Mouse (Mus musculus) lung, embryonic 16.5 days (tissue): ENCODE data around the gene Lrrc23. TPM values are rescaled to one million over a fixed set of nuclear protein-coding genes. Genes with fewer than 3 reads are reported as not detected.
A peak's percentile ranks its signal among the peaks of the same experiment; 100 is the strongest.

Experiments used
- ATAC-seq: fragments of 200-750 bp; cut with Nextera tagmentation; 2 replicates; pipeline ENCODE4 v1.8.0; 2017; ENCODE audit warnings: low read depth, mild to moderate bottlenecking, moderate library complexity
- H3K27ac ChIP-seq: fragments of 300-500 bp; sonication (generic); 2 replicates; pipeline ENCODE4 v1.5.1; 2014; ENCODE audit warnings: mild to moderate bottlenecking, control low read depth, low read length
- H3K27me3 ChIP-seq: fragments of 300-500 bp; sonication (generic); 2 replicates; pipeline ENCODE4 v1.6.1; 2014; ENCODE audit warnings: low read depth, low read length, mixed read lengths; ENCODE audit not compliant: control insufficient read depth, insufficient read depth
- H3K36me3 ChIP-seq: fragments of 300-500 bp; sonication (generic); 2 replicates; pipeline ENCODE4 v1.6.1; 2014; ENCODE audit warnings: low read length; ENCODE audit not compliant: control insufficient read depth, insufficient read depth
- H3K4me1 ChIP-seq: fragments of 300-500 bp; sonication (generic); replicated peaks from 2 replicates; pipeline ENCODE4 v1.6.1; 2014; ENCODE audit warnings: low read length, mixed read lengths; ENCODE audit not compliant: control insufficient read depth, insufficient read depth
- H3K4me2 ChIP-seq: fragments of 300-500 bp; sonication (generic); 2 replicates; pipeline ENCODE4 v1.6.1; 2014; ENCODE audit warnings: low read depth, low read length, control low read depth
- H3K4me3 ChIP-seq: fragments of 300-500 bp; sonication (generic); 2 replicates; pipeline ENCODE4 v1.5.1; 2014; ENCODE audit warnings: mild to moderate bottlenecking, low read length, control low read depth
- H3K9ac ChIP-seq: fragments of 300-500 bp; sonication (generic); 2 replicates; pipeline ENCODE4 v1.6.1; 2014; ENCODE audit warnings: low read length, control low read depth
- H3K9me3 ChIP-seq: fragments of 300-500 bp; sonication (generic); 2 replicates; pipeline ENCODE4 v1.6.1; 2016; ENCODE audit warnings: low read length; ENCODE audit not compliant: control insufficient read depth
- WGBS: fragments of 180-500 bp; shearing (Covaris S2); extraction: QIAGEN DNeasy Blood & Tissue Kit; methylation state at CpG from one replicate; pipeline ENCODE4 v1.1.7; 2014; 5-methylcytosine and 5-hydroxymethylcytosine counted together
- polyA plus RNA-seq: library from polyadenylated mRNA; unstranded; fragments of >200 nt; fragmentation: Nextera tagmentation; extraction: Ambion mirVana; gene quantifications from 2 replicates; pipeline ENCODE4 v1.2.1, GENCODE M21; 2015

The Lrrc23 gene
- polyA plus RNA-seq, 1 experiment from 2014 or later: 34.0 TPM

DNA sequence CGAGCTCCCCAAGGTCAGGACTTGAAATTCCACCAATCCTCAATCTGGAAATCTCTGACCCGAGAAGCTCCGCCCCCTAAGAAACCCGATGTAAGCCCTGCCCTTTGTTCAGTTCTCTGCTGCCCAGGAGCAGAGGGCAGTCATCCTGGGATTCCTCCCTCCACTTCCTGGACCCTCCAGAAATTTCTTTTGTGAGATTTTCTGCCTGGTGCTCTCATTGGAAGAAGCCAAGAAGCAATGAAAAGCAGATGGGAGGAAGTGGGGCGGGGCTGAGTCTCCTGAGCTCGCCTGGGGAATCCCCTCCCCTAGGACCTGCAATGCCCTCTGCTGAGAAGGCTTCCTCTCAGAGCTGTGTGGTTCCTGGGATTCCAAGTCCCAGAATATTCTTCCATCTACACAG, 2.9 kb upstream of the Lrrc23 start:
- Histone ChIP-seq H3K9ac (peak overlapping the region; percentile 34; the same call in 1 of the 2 replicates), H3K4me2 (peak overlapping the region; percentile 46), H3K4me1 (peaks cover 9% of the 10 kb centered on the region; the same call in 1 of the 2 replicates), H3K27me3 (peaks cover 2% of the 10 kb centered on the region; the same call in 1 of the 2 replicates), H3K36me3 (no peaks in the 10 kb centered on the region), H3K4me3 (peak overlapping the region; percentile 39), H3K9me3 (no peaks in the 10 kb centered on the region), H3K27ac (no peak overlapping the region; the same call in 1 of the 2 replicates)
- peak; percentile 42; the same call in 1 of the 2 replicates for ATAC-seq
- WGBS: 17% methylated on average over 6 of the region's 6 CpGs

DNA sequence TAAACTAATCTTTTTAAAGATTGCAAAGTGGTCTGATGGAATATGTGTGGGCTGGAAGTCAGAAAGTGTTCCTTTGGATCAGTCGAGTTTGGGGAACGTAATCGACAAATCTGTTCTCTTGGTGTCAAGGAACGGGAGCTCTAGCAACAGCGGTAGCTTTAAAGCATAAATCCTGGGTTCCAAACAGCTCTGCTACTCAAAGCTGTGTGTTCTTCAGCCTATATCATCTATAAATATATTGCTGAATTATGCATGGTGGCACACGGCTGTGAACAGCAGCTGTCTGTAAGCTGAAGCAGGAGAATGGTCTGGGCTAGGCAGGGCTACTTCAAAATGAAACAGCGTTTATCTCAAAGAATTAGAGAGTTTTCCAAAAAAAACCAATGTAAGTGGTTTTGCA, 1.4 kb upstream of the Lrrc23 start:
- Histone ChIP-seq H3K9me3 (no peaks in the 10 kb centered on the region), H3K4me2 (no peak overlapping the region), H3K9ac (no peak overlapping the region), H3K36me3 (no peaks in the 10 kb centered on the region), H3K27ac (no peak overlapping the region), H3K4me3 (no peak overlapping the region), H3K27me3 (peaks cover 2% of the 10 kb centered on the region; the same call in 1 of the 2 replicates), H3K4me1 (peaks cover 9% of the 10 kb centered on the region; the same call in 1 of the 2 replicates)
- ATAC-seq: no peak
- 82% methylated on average over 7 of the region's 7 CpGs for WGBS

DNA sequence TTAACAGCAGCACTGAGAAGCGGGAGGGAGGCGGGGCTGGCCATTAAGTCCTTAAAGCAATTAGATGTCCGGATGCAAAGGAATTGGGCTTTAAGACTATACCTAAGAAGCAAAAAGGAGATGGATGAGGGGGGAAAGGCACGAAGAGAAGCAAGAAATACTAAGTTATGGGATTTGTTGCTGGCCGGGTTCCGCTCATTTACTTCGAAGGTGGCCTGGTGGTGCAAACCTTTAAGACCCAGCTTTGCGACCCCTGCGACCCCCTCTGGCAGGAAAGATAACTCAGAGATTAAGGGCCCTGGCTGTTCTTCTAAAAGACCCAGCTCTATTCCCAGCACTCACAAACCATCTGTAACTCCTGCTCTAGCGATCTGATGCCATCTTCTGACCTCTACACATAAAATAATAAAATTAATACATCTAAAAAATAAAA, 473 bp upstream of the Lrrc23 start:
- Histone ChIP-seq H3K27ac (no peak overlapping the region), H3K9me3 (no peaks in the 10 kb centered on the region), H3K4me1 (peaks cover 9% of the 10 kb centered on the region; the same call in 1 of the 2 replicates), H3K27me3 (peaks cover 2% of the 10 kb centered on the region; the same call in 1 of the 2 replicates), H3K36me3 (no peaks in the 10 kb centered on the region), H3K4me3 (peak overlapping the region; percentile 51), H3K9ac (peak overlapping the region; percentile 59), H3K4me2 (peak overlapping the region; percentile 81)
- ATAC-seq: peak; percentile 68
- WGBS: 5% methylated on average over 10 of the region's 10 CpGs

DNA sequence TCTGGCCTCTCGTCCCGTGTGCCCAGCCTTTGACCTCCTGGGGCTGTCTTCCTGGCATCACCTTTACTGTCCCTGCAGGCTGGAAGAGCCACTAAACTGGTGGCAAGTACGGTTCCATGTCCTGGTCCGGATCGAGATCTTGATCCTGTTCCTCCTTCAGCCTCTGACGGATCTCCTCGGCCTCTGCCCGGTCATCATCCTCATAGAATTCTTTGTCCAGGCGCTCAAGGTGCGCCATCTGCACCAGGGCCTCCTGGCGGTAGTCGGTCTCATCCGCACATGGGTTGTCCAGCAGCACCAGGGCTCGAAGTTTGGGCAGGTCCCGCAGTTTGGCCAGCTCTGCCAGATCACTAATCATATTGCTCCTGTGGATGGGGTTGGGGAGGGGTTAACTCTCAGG, 9.0 kb downstream of the Lrrc23 start:
- H3K27ac ChIP-seq: no peak overlapping the region
- no peaks in the 10 kb centered on the region for H3K36me3 ChIP-seq
- H3K4me1 ChIP-seq: peaks cover 12% of the 10 kb centered on the region; the same call in 1 of the 2 replicates
- no peak overlapping the region for H3K4me3 ChIP-seq
- no peak overlapping the region for H3K4me2 ChIP-seq
- H3K9ac ChIP-seq: no peak overlapping the region
- ATAC-seq: no peak
- 80% methylated on average over 15 of the region's 15 CpGs for WGBS
- H3K9me3 ChIP-seq: no peaks in the 10 kb centered on the region
- peaks cover 3% of the 10 kb centered on the region for H3K27me3 ChIP-seq

DNA sequence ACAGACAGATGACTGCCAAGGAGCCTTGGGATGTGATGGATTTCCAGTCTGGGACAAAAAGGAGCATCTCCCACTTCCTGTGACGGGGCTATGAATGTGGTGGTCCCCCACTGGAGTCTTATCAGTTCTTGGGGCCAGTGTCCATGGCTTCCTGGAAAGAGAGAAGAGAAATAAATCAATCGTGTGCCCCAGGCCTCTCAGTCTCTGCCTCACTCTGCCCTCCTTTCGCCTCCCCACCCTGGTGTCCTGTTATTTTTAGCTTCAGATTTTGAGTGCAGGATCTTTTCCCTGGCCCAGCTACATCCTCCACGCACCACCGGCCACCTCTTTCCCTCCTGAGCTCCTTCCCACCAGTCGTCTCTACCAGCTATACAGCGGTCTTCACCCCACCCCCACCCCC, 9.5 kb downstream of the Lrrc23 start:
- ATAC-seq: no peak
- H3K4me3 ChIP-seq: peak overlapping the region; percentile 56; the same call in 1 of the 2 replicates
- H3K27me3 ChIP-seq: peaks cover 3% of the 10 kb centered on the region
- H3K9me3 ChIP-seq: no peaks in the 10 kb centered on the region
- no peak overlapping the region for H3K27ac ChIP-seq
- WGBS: 49% methylated on average over 7 of the region's 7 CpGs
- no peaks in the 10 kb centered on the region for H3K36me3 ChIP-seq
- peaks cover 12% of the 10 kb centered on the region; the same call in 1 of the 2 replicates for H3K4me1 ChIP-seq
- H3K9ac ChIP-seq: no peak overlapping the region; the same call in 1 of the 2 replicates
- peak overlapping the region; percentile 95 for H3K4me2 ChIP-seq

DNA sequence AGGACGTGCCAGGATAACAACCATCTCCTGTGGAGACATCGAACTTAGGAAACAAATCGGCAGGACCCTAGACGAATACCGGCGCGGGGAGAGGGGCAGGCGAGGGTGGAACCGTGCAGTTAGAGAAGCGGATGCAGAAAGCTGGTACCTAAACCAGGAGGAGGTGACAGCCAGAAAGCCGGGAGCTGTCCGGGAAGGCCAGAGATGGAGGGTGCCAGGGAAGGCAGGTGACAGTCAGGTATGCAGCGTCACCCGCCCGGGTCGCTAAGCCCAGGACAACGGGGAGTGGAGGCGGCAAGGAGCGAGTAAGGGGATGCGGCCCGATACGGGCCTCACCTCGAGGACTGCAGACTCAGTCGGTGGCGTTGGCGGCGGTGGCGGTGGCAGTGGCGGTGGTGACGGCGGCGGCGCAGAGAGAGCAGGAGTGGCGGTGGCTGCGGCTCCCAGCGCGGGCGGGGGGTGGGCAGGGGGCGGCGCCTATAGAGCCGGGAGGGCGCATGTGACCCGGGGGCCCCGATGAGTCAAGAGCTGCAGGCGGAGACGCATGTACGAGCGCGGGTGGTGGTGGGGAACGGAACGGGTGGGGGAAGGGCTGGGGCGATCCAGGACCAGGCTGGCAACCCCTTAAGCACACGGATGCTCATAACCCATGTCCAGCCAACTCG, 10.3 kb downstream of the Lrrc23 start, which contains the start of gene Eno2:
TSS of gene Eno2 (minus strand) at position 573 of the 665 bp plus-strand sequence.
- ATAC-seq: peak; percentile 79
- Histone ChIP-seq H3K27me3 (peaks cover 3% of the 10 kb centered on the region), H3K36me3 (no peaks in the 10 kb centered on the region), H3K4me3 (peak within 1 kb of the TSS; percentile 56), H3K4me1 (peaks cover 12% of the 10 kb centered on the region; the same call in 1 of the 2 replicates), H3K9me3 (no peaks in the 10 kb centered on the region), H3K27ac (no peak within 1 kb of the TSS), H3K9ac (peak within 1 kb of the TSS; percentile 69), H3K4me2 (peak within 1 kb of the TSS; percentile 95)
- WGBS: 1% methylated on average over 54 of the region's 54 CpGs

DNA sequence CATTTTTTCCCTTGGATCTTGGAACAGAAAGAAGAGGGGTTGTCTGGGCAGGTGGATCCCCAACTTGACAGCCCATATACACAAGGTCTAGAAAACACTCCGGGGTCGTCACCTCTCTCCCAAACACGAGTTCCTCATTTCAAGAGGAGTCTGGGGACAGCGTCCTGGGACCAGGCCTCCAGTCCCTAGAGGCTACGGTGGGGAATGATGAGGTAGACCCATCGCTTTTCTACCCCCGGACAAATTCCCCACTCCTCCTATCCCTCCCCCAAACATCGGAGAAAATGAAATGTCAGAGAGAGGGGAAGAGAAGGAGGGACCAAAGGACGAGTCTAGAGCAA, 10.9 kb downstream of the Lrrc23 start:
- Histone ChIP-seq H3K4me3 (peak overlapping the region; percentile 56), H3K4me2 (peak overlapping the region; percentile 95), H3K4me1 (peaks cover 12% of the 10 kb centered on the region; the same call in 1 of the 2 replicates), H3K27ac (no peak overlapping the region), H3K9me3 (no peaks in the 10 kb centered on the region), H3K36me3 (no peaks in the 10 kb centered on the region), H3K9ac (peak overlapping the region; percentile 69), H3K27me3 (peaks cover 3% of the 10 kb centered on the region)
- no peak for ATAC-seq
- 6% methylated on average over 9 of the region's 9 CpGs for WGBS

DNA sequence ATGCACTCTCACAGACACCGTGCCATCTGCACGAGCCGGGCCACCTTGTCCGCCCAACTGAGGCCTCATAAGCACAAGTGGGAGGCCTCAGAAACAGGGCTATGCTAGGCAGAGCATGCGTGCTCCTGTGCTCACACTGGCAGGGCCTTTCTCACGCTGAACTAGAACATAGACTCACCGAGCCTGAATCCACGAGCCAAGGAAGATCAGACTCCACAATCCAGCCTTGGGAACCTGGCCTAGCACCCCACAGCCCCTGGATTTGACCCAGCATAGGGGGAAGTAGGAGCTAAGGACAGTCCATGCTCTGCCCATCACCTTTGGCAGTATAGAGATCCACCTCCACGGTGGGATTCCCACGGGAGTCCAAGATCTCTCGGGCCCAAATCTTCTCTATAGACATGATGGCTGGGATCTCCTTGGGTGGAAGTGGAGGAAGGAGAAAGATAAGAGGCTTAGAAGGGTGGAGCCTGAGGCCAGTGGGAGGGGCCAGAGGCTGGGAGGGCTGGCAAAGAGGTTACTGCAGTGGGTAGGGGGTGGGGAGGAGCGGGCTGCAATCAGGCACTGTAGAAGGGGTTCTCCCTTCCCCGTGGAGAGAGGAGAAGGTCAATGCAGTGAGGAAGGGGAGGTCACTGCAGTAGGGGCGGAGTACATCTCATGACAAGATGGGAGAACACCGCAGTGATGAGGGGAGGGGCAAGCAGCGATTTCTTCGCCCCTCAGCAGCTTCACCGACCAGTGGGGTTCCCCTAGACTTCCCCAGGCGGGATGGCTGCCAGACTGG, 11.4 kb downstream of the Lrrc23 start:
- Histone ChIP-seq H3K4me2 (peak overlapping the region; percentile 95), H3K9me3 (no peaks in the 10 kb centered on the region), H3K4me1 (peaks cover 12% of the 10 kb centered on the region; the same call in 1 of the 2 replicates), H3K27me3 (peaks cover 3% of the 10 kb centered on the region), H3K36me3 (no peaks in the 10 kb centered on the region), H3K27ac (no peak overlapping the region), H3K9ac (0 out of 2 replicates have a peak overlapping the region, but pooled peaks have one; percentile 15), H3K4me3 (peak overlapping the region; percentile 56)
- ATAC-seq: no peak
- WGBS: 23% methylated on average over 19 of the region's 19 CpGs

DNA sequence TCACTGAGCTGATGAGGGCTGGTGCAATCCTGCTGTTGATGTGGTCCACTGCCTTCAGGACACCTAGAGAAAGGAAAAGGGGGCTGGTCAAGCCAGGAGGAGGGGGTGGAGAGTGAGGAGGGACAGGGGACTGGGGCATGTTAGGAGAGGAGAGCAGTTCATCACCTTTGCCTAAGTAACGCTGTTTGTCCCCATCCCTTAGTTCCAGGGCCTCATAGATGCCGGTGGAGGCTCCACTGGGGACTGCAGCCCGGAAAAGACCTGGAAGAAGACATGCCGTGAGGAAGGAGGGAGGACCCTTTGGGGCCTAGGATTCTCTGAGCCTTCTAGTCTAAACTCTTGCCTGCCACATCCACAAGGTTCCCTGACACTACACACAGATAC, 12.0 kb downstream of the Lrrc23 start:
- Histone ChIP-seq H3K36me3 (no peaks in the 10 kb centered on the region), H3K9me3 (no peaks in the 10 kb centered on the region), H3K4me3 (no peak overlapping the region), H3K4me2 (no peak overlapping the region), H3K9ac (no peak overlapping the region), H3K4me1 (peaks cover 12% of the 10 kb centered on the region; the same call in 1 of the 2 replicates), H3K27ac (no peak overlapping the region), H3K27me3 (peaks cover 3% of the 10 kb centered on the region)
- 57% methylated on average over 4 of the region's 4 CpGs for WGBS
- no peak for ATAC-seq
